Mouse (Mus musculus): ENCODE data around the gene Safb2.

Safb2 gene

DNA sequence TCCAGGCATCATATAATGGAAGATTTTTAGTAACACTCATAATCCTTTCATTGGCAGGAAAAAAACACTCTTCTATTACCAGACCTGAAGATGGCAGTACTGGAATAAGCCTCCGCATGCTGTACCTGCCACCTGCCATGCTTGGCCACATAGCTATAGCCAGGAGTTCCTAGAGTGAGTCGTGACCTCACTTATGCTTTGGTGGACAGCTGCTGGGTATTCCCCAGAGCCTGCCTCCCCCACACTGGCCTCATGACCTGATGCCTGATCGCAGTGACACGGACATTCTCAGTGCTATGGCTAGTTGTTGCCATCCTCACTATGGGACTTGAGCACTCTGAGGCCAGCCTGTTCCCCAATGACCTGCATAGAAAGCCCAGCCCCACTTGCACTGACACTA, 14.1 kb downstream of the Safb2 start:
- in situ Hi-C loops (cut with MboI; ENCODE audit: unreplicated experiment in 2 of 2): no loop called here

DNA sequence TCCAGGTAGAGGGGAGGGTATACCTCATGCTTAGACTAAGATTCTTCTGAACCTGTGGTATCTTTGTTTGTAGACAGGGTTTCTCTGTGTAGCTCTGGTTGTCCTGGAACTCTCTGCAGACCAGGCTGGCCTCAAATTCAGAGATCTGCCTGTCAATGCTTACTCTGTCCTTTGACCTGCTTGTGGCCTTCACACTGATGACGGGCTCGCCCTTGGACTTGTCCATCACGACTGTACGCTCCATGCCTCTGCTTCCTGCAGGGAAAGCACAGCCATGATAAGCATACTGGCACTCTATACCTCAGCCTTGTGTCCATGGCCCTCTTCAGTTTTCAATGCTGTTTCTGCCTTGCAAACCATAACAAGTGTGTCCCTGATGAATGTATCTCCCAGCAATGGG, 17.0 kb downstream of the Safb2 start:
- in situ Hi-C loops (cut with MboI; ENCODE audit: unreplicated experiment in 2 of 2): loop anchor here in 1 of 2 experiments (5.0 kb wide), 1 partner anchor 85 kb away; no protein-coding TSS in a partner anchor

DNA sequence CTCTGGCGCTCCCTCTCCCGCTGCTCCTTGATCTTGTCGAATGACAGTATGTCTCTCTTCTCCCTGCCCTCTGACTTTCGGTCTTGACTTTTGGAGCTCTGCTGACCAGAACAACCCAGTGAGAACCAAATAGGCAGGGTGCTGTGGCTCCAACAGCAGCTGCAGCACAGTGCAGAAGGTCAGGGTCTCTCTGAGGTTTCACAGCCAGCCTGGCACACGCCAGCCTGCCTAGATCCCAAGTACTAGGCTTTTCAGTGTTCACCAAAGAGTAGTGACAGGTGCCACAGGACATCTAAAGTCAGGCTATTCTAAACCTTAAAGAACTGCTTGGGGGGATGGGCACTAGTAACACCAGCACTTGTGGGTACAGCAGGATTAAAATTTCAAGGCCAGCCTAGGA, 17.5 kb downstream of the Safb2 start:
- in situ Hi-C loops (cut with MboI; ENCODE audit: unreplicated experiment in 2 of 2): loop anchor here in 1 of 2 experiments (5.0 kb wide), 1 partner anchor 85 kb away; no protein-coding TSS in a partner anchor

DNA sequence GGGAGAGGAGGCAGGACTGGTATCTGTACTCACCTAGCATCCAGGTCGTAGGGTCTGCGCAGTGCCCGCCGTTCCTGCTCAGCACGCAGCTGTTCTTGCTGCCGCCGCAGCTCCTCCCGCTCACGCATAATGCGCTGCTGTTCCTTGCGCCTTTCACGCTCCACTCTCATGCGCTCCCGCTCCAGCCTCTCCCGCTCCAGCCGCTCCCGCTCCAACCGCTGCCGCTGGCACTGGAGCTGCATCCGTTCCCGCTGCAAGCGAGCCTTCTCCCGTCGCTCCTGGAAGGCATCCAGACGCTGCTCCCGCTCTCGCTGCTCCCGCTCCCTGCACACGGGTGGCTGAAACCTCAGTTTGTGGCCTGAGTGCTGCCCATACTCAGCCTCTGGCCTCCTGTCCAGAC, 18.1 kb downstream of the Safb2 start:
- in situ Hi-C loops (cut with MboI; ENCODE audit: unreplicated experiment in 2 of 2): loop anchor here in 1 of 2 experiments (5.0 kb wide), 1 partner anchor 86 kb away; no protein-coding TSS in a partner anchor

DNA sequence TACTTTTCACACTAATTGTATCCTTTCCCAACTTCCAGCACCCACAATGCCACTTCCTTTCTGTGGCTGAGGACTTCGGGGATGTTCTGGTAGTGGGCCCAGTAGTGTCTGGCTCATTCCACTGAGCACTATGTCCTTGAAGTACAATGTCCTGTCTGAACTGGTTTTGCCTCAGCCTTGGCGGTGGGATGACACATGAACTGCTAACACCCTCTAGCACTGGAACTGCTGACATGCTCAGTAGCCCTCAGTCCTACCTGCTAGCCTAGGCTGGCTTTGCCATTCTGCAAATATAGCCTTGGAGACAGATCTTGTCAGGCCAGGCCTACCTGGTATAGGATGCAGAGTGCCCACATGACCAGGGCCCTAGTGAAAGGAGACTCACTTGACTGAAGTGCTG, 22.5 kb downstream of the Safb2 start:
- in situ Hi-C loops (cut with MboI; ENCODE audit: unreplicated experiment in 2 of 2): no loop called here

DNA sequence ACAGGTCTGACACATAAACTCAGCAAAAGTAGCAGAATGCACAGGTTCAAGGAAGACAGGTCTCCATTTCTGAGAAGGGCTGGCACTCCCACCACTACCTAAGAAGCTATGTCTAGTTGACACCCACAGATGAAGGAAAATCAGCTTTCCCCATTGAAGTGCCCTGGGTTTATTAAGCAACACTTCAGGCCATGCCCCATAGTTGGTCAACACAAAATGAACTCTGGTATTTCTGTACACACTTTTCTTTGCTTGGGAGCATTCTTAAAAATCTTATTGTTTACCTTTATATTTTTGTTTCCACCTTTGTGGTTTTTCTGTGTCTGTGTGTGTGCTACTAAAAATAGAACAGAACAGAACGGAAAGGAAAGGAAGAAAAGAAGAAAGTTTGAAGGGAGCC, 24.3 kb downstream of the Safb2 start:
- in situ Hi-C loops (cut with MboI; ENCODE audit: unreplicated experiment in 2 of 2): no loop called here

DNA sequence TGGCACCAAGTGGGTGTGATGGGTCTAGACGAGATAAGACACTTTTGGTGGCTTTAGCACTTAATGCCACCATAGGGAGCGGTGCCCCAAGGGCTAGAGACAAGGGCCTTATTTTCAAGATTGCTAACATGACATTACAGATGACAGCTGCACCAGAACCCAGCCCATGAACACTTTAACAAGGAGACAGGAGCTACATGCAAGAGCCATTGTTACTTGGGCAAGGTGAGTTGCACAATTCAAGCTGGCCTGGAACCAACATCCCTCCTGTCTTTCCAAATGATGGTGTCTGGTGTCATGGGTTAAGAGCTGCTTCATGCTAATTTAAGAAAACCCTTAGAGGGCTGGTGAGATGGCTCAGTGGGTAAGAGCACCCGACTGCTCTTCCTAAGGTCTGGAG, 25.0 kb downstream of the Safb2 start:
- in situ Hi-C loops (cut with MboI; ENCODE audit: unreplicated experiment in 2 of 2): loop anchor here (5.0 to 10.0 kb wide), 2 partner anchors 202 to 435 kb away; partner anchors contain the start of gene Lrg1 (in 1 of the 2)

DNA sequence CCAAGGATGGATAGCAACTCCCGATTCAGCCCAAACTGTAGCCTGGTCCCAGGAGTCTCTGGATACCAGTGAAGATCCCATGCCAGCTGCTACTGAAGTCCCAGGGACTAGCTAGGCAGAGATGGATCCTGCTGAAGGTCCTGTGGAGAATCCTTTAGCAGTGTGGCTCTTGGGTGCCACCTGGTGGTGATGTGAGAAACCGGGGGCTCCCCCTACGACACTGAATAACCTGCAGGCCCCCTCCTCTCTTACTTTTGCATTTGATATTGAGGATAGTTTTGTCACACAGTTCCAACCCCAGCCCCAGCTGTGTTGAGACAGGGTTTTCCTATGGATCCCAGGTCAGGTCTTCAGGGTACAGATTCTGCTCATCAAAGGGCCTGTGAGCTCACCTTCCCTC, 25.9 kb downstream of the Safb2 start:
- in situ Hi-C loops (cut with MboI; ENCODE audit: unreplicated experiment in 2 of 2): loop anchor here (5.0 to 10.0 kb wide), 2 partner anchors 201 to 434 kb away; partner anchors contain the start of gene Lrg1 (in 1 of the 2)

DNA sequence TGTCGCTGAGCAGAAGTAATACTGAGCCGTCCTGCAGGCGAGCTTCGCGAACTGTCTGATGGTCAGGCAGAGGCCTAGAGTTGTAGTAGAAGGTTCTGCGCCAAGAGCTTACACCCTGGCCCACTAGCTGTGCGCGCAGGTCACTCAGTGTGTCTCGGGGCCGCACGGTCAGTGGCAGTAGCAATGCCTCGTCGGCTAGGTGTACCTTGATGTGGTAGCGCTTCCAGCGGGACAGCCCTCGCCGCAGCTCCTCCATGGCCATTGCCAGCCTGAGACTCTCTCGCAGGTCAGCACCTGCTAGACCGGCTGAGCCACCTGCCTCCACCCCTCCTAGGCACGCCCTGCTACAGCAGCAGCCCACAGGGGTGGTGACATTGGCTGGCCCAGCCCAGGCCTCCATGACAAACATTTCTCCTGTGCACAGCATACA, 30.2 kb downstream of the Safb2 start, which contains the start of gene Gm20219:
Gm20219 (minus strand) TSS at position 266 of the 430 bp plus-strand sequence.
- in situ Hi-C loops (cut with MboI; ENCODE audit: unreplicated experiment in 2 of 2): loop anchor here (5.0 to 10.0 kb wide), 3 partner anchors 72 to 429 kb away; partner anchors contain the start of gene Lrg1 (in 1 of the 2)

DNA sequence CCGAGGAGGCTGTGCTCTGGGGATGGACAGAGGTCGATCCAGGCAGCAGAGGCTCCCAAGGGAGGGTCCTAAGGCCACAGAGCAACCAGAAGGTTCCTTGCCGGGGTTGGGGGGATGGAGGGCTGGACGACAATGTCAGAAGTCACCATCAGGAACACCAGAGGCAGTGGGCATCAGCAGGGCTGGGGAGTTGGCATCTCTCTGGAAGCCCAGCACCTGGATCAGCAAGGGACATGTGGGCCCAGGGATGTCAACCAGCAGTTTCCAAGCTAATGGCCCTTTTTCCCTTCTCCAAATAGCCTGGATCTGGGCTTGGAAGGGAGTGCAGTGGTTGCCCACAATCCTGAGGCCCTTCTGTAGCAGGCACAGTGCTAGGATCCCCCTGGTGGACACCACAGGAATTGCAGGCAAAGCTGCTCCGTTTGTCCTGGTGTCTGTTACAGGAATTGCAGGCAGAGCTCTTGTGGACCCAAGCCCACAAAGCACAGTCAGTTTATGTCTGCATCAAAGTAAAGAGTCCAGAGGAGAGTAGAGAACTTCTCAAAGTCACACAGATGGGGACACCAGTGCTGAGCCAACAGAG, 31.5 kb downstream of the Safb2 start:
- in situ Hi-C loops (cut with MboI; ENCODE audit: unreplicated experiment in 2 of 2): loop anchor here (5.0 to 10.0 kb wide), 3 partner anchors 71 to 428 kb away; partner anchors contain the start of gene Lrg1 (in 1 of the 2)

DNA sequence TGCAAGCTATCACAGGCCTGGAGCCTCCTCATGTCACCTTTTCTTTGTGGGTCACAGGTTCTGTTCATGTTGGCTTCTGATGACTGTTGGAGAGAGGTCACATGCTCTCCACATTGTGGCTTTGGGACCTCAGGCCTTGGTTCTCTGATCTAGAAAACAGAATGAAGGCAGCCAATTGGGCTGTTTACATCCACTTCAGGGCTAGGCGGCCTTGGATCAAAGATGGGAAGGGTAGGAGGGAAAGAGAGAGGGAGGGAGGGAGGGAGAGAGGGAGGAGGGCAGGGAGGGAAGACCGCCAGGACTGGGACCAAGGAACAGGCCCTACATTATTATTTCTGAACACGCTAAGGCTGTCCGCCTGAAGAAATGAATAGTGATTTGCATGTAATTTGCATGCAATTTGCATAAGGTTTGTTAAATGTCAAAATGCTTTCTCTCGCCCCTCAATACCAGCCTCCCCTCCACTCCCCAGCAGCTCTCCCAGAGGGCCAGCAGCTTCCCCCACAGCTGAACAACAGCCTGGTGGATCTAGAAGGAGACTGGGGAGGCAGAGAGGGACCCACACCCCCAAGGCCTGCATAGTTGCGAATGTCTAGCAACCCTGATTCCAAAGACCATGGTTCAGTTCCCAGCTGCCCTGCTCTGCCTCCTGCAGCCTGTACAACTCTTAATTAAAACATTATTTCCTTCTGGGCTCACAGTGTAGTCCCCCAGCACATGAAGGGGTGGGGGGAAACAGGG, 32.4 kb downstream of the Safb2 start:
- in situ Hi-C loops (cut with MboI; ENCODE audit: unreplicated experiment in 2 of 2): loop anchor here (5.0 to 10.0 kb wide), 3 partner anchors 70 to 427 kb away; partner anchors contain the start of gene Lrg1 (in 1 of the 2)

DNA sequence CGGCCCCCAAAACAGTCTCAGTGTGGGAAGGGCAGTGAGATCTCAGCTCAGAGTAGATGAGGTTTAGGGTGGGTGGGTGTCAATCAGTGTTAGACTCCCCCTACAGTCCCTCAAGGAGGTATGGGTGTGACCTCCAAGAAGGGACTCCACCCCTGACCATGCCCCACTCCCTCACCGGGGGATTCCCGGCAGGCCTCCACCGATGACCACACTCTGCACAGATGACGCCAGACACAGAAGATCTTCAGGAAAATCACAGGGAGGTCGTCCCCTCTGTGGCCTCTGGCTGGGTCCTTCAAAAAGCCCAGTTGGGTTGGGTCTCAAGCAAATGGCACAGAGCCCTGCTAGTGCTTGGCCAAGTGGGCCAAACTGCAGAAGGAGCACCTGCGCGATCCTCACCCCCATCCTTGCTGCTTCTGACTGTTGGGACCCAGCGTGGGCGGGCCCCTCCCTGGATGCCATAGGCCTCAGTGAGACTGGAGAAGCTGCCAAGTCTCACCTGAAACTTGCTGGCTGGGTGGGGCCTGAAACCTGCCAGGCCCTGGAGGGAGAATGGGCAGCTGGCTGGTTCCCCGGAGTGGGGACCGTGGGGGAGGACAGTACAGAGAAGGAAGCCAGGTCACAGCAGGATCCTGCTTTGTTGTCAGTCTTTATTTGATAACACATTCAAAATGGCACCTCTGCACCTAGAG, 33.5 kb downstream of the Safb2 start:
- in situ Hi-C loops (cut with MboI; ENCODE audit: unreplicated experiment in 2 of 2): loop anchor here (5.0 to 10.0 kb wide), 3 partner anchors 69 to 426 kb away; partner anchors contain the start of gene Lrg1 (in 1 of the 2)

DNA sequence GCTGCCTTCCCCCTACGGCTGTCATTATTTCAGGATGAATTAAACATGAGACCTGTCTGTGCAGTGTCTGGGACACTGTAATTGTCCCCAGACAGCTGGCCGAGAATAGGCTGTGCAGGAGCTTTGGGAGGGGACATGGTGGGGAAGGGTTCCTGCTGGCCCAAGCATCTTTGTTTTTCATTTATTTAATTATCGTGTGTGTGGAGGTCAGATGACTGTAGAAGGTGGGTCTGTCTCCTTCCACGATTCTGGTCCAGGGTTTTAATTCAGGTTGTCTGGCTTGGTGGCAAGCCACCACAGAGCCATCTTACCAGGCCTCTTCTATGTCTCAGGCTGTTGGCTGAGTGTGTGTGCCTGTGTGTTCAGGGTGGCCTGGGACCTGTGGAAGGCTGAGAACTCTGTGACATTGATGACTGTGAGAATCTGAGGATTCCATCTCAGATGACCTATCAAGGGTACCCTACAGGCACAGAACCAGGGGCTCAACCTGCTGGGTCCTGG, 35.7 kb downstream of the Safb2 start:
- in situ Hi-C loops (cut with MboI; ENCODE audit: unreplicated experiment in 2 of 2): no loop called here

DNA sequence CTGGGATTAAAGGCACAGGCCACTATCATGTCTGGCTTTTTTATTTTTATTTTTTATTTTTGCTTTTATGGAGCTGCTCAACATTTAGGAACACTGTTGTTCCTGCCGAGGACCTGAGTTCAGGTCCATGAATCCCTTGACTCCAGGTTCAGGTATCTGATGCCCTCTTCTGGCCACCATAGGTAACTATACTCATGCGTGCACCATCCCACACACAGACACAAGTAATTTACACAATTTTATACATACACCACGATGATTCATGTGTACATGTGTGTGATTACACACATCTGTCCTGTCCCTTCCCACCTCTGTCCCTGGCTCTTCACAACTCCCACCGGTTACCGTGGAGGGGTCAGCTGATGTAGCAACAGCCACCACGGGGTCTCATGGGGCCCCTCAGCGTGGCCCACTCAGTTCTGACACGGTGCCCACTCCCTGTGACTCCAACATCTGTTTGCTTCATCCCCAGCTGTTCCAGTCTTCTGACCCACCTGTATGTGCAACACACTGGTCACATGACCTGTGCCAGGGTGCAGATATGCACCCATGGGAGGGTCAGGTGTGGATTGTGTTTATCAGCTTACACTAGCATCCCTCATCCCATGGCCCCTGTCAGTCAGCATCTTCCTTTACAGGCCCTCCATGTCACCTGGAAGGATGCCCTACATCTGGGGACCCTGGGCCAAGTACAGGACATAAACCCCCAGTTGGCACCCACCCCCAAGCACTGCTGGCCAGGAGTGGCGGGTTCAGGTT, 36.4 kb downstream of the Safb2 start:
- in situ Hi-C loops (cut with MboI; ENCODE audit: unreplicated experiment in 2 of 2): no loop called here

DNA sequence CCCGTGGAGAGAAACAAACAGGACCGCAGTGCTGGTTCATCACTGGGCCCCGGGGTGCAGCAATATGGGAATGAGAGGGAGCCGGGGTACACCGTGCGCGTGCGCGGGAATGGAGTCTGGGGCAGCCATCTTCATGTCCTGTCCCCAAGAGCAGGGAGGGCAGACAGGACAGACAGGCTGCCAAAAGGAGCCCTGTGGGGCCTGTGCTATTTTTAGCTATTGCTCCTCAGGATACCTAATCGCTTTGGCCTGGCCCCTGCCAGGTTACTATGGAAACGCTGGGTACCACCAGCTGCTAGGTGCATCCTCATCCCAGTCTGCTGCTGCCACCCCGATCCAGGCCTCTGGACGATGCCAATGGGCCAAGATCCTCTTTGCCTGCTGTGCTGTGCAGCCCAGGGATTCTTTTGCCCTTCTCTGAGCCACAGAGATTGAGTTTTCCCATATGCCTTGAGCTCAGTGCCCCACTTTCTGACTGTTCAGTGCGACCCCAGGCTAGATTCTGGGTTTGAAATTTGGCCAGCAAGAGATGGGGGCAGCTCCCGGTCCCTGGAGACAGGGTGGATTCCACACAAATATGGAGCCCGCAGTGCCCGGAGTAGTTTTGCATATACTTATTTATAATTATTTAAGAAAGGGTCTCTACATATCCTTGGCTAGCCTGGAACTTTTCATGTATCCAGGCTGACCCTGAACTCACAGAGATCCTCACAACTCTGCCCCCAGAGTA, 37.1 kb downstream of the Safb2 start:
- in situ Hi-C loops (cut with MboI; ENCODE audit: unreplicated experiment in 2 of 2): no loop called here

DNA sequence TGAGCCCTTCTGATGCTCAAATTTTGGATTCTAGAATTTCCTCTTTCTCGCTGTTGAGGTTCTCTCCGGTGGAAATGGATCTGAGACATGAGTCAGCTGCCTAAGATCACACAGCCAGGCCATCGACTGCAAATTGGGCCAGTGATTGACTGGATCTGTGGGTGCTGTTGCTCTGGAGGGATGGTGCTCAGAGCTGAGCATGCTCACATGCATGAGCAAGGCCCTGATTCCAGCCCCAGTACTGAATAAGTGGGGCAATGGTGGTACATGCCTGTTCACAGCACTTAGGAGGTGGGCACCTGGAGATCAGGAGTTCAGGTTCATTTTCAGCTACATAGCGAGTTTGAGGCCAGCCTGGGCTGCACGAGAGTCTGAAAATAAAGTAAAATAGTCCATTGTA, 37.8 kb downstream of the Safb2 start:
- in situ Hi-C loops (cut with MboI; ENCODE audit: unreplicated experiment in 2 of 2): no loop called here

DNA sequence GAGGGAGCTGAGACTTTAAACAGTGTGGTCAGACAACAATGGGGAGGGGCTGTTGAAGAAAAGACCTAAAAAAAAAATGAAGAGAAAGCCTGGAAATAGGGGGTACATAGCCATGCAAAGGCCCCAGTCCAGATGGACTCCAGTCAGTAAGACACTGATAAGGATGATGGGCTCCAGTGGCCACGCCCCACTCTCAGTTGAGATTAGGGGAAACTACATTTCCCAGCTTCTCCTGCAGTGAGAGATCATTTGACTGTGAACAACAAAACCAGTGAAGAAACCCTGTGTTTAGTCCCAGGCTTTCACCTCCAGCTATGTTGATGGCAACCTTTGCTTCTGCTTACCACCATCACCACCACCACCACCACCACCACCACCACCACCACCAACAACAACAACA, 38.4 kb downstream of the Safb2 start:
- in situ Hi-C loops (cut with MboI; ENCODE audit: unreplicated experiment in 2 of 2): no loop called here

DNA sequence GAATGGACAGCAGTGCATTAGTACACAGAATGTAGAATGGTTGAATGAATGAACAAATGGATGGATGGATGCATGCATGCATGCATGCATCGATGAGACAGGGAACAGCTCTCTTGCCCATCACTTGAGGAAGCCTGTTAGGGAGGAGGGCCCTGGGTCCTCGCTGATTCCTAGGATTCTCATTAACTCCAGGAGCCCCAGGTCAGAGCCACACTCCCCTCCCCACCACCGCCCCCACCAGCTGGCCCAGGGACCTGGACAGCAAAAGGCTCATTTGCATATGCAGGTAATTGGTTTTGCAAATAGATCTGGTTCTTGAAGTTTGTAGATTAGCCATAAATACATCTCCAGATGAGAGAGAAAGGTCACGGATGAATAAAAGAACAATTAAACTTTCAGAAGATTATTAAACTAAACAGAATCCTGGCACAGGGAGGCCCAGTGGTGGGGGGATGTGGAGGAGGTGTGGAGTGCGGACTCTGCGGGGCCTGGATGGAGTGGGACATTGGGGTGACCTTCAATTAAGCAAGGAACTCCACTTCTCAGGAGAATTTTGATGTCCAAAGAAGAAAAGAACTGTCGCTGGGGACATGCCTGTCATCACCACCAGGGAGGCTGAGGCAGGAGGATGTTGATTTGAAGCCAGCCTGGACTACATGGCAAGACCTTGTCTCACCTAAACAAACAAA, 39.5 kb downstream of the Safb2 start:
- in situ Hi-C loops (cut with MboI; ENCODE audit: unreplicated experiment in 2 of 2): loop anchor here in 1 of 2 experiments (5.0 kb wide), 1 partner anchor 38 kb away; no protein-coding TSS in a partner anchor
